Mouse (Mus musculus) urinary bladder, postnatal 4 days (tissue): Measurements from ENCODE around the gene Osmr.

Experiments
- DNase-seq, 2 experiments: peaks; one replicate each; pipeline ENCODE4 v3.0.0; 2021 to 2022; ENCODE audit warnings: low spot score in 2 of 2

Osmr gene

GRCm38 (mm10) chr15:6874601-6875019 lies at the start of gene Osmr:
Gene Osmr, minus strand, starts transcription at chr15:6874969.
- no peak for DNase-seq

GRCm38 (mm10) chr15:6919406-6919805 lies 44.6 kb upstream of the Osmr start:
- no peak for DNase-seq

GRCm38 (mm10) chr15:6914163-6914562 lies 39.4 kb upstream of the Osmr start:
- DNase-seq = no peak

GRCm38 (mm10) chr15:6909669-6910068 lies 34.9 kb upstream of the Osmr start:
- peak; percentile 87 to 91 for DNase-seq

- no peak for DNase-seq
Observed at GRCm38 (mm10) chr15:6909084-6909483, 34.3 kb upstream of the Osmr start.

- no peak for DNase-seq
Observed at GRCm38 (mm10) chr15:6908601-6909000, 33.8 kb upstream of the Osmr start.

GRCm38 (mm10) chr15:6906260-6907047 lies 31.7 kb upstream of the Osmr start:
- no peak for DNase-seq

GRCm38 (mm10) chr15:6905726-6906125 lies 31.0 kb upstream of the Osmr start:
- no peak for DNase-seq

- DNase-seq = no peak
Observed at GRCm38 (mm10) chr15:6903286-6903975, 28.7 kb upstream of the Osmr start.

- no peak for DNase-seq
Observed at GRCm38 (mm10) chr15:6901982-6902639, 27.3 kb upstream of the Osmr start.

- DNase-seq = no peak
Observed at GRCm38 (mm10) chr15:6901236-6901635, 26.5 kb upstream of the Osmr start.

- DNase-seq = no peak
Observed at GRCm38 (mm10) chr15:6884260-6884659, 9.5 kb upstream of the Osmr start.

- no peak for DNase-seq
Observed at GRCm38 (mm10) chr15:6883816-6884215, 9.0 kb upstream of the Osmr start.

GRCm38 (mm10) chr15:6883091-6883490 lies 8.3 kb upstream of the Osmr start:
- no peak for DNase-seq

- no peak for DNase-seq
Observed at GRCm38 (mm10) chr15:6882180-6882579, 7.4 kb upstream of the Osmr start.

- DNase-seq = no peak
Observed at GRCm38 (mm10) chr15:6881211-6881610, 6.4 kb upstream of the Osmr start.

- peak; percentile 76 to 81 for DNase-seq
Observed at GRCm38 (mm10) chr15:6873807-6874600, 765 bp downstream of the Osmr start.

GRCm38 (mm10) chr15:6873154-6873806 lies 1.5 kb downstream of the Osmr start:
- DNase-seq = no peak

- DNase-seq = no peak
Observed at GRCm38 (mm10) chr15:6871621-6872359, 3.0 kb downstream of the Osmr start.

GRCm38 (mm10) chr15:6866888-6867287 lies 7.9 kb downstream of the Osmr start:
- no peak for DNase-seq

- DNase-seq = no peak
Observed at GRCm38 (mm10) chr15:6862125-6862524, 12.6 kb downstream of the Osmr start.
